13 mouse cellular contexts compared by ENCODE assay signal in the genomic region with DNA sequence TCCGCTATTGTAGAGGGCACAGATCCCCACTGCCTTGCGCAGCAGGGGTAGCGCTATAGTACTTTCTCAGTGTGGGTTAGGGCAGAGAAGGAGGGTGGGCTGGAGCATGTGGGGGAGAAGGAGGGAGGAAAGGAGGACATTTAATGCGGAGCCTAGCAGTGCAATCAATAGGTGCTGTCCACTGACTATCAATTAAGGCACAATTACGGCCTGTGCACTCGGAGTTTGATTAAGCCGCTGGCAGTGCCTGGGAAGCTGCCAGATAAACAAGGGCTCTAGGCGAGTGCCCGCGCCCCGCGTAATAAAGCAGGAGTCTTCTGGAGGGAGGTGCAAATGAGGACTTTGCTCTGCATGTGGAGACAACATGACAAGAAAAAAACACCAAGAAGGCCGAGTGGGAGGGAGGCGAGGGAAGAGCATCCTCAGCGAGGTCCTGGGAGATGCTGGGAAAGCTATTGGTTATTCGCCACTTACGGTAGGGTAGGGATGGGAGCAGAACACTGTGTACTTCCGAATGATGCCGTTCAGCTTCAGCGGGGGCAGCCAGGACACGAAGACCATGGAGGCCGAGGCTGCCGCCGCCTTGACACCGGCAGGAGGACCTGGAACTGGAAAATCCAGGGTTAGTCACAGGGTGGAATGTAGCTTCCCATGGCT.
DNase-seq lines count a peak whose midpoint lies in the region; ATAC-seq and TF ChIP-seq lines count a peak whose summit lies in the region.
"Had no signal": no experiment of that assay in that cellular context is flagged by ENCODE, and none has a peak within 500 bp of the region (broad histone marks: within the 10 kb centered on the region; RNA-seq: fewer than 3 reads in every experiment).

No protein-coding gene starts in this region.

- no peak overlapping the region for H3K27ac ChIP-seq in hindbrain, embryonic 11.5 days (ENCODE audit: low read depth, low read length)
- no peak overlapping the region for H3K27ac ChIP-seq in hindbrain, embryonic 10.5 days
- 0 out of 2 replicates have a peak overlapping the region, but pooled peaks have one; percentile 58 for H3K27ac ChIP-seq in hindbrain, embryonic 13.5 days
- peak overlapping the region; percentile 61 for H3K27ac ChIP-seq in neural tube, embryonic 13.5 days (replicated peaks)
- H3K27ac ChIP-seq: embryonic facial prominence, embryonic 15.5 days; lung, embryonic 15.5 days had no signal

- no peaks in the 10 kb centered on the region for H3K27me3 ChIP-seq in hindbrain, embryonic 11.5 days (ENCODE audit: control insufficient read depth, insufficient read depth, low read length)
- no peaks in the 10 kb centered on the region for H3K27me3 ChIP-seq in hindbrain, embryonic 10.5 days (ENCODE audit: insufficient read depth, poor library complexity, severe bottlenecking)
- no peaks in the 10 kb centered on the region for H3K27me3 ChIP-seq in hindbrain, embryonic 13.5 days
- 0 out of 2 replicates have a peak, but pooled peaks cover 4% of the 10 kb centered on the region for H3K27me3 ChIP-seq in neural tube, embryonic 13.5 days
- H3K27me3 ChIP-seq: lung, embryonic 15.5 days had no signal

- 63% methylated on average over 25 of the region's 25 CpGs for WGBS in hindbrain, embryonic 11.5 days
- WGBS in hindbrain, embryonic 10.5 days = 77% methylated on average over 25 of the region's 25 CpGs
- 51% methylated on average over 25 of the region's 25 CpGs for WGBS in hindbrain, embryonic 13.5 days
- 34% methylated on average over 25 of the region's 25 CpGs for WGBS in neural tube, embryonic 13.5 days

- peak; percentile 69 for ATAC-seq in hindbrain, embryonic 11.5 days (ENCODE audit: low FRiP score)
- ATAC-seq in hindbrain, embryonic 13.5 days (ENCODE audit: low FRiP score) = peak; percentile 65
- ATAC-seq in neural tube, embryonic 13.5 days (ENCODE audit: low read depth) = peak; percentile 88

- H3K4me3 ChIP-seq in hindbrain, embryonic 11.5 days (ENCODE audit: low read depth, low read length) = no peak overlapping the region
- no peak overlapping the region for H3K4me3 ChIP-seq in hindbrain, embryonic 10.5 days
- H3K4me3 ChIP-seq in hindbrain, embryonic 13.5 days = no peak overlapping the region
- no peak overlapping the region for H3K4me3 ChIP-seq in neural tube, embryonic 13.5 days
- H3K4me3 ChIP-seq: embryonic facial prominence, embryonic 15.5 days; lung, embryonic 15.5 days had no signal

- no peak for TF ChIP-seq POLR2A in brain, embryonic 14.5 days (IDR thresholded peaks at IDR 0.05; ENCODE audit: borderline replicate concordance, extremely low read depth, insufficient read depth, insufficient read length, poor library complexity, severe bottlenecking)

- no peak overlapping the region for H3K9ac ChIP-seq in hindbrain, embryonic 11.5 days (ENCODE audit: low read depth, low read length)
- no peak overlapping the region for H3K9ac ChIP-seq in hindbrain, embryonic 13.5 days
- 0 out of 2 replicates have a peak overlapping the region, but pooled peaks have one; percentile 38 for H3K9ac ChIP-seq in neural tube, embryonic 13.5 days
- H3K9ac ChIP-seq: embryonic facial prominence, embryonic 15.5 days; lung, embryonic 15.5 days had no signal

- peak; percentile 13 for DNase-seq in hindbrain, embryonic 11.5 days (ENCODE audit: low spot score)
- DNase-seq in hindbrain, embryonic 10.5 days (ENCODE audit: low spot score) = no peak
- peak; percentile 92 for DNase-seq in brain, embryonic 14.5 days (ENCODE audit: low read depth)
- no peak for DNase-seq in ovary, adult 18-20 months (ENCODE audit: low spot score)
- no peak for DNase-seq in lung, postnatal 14 days
- DNase-seq in thymus, postnatal 10 days (ENCODE audit: low spot score in 2 of 2) = no peak
- DNase-seq: cerebellum, adult 9-10 months; gastrocnemius, postnatal 36 days; heart, postnatal 14 days had no signal

- TF ChIP-seq CTCF in brain, embryonic 14.5 days (IDR thresholded peaks at IDR 0.05; ENCODE audit: borderline replicate concordance, extremely low read depth, insufficient read depth, insufficient read length) = no peak

- no peaks in the 10 kb centered on the region for H3K4me1 ChIP-seq in hindbrain, embryonic 11.5 days (replicated peaks; ENCODE audit: control insufficient read depth, insufficient read depth, low read length)
- peaks cover 4% of the 10 kb centered on the region for H3K4me1 ChIP-seq in hindbrain, embryonic 10.5 days (replicated peaks)
- peaks cover 11% of the 10 kb centered on the region for H3K4me1 ChIP-seq in hindbrain, embryonic 13.5 days (replicated peaks)
- peaks cover 10% of the 10 kb centered on the region for H3K4me1 ChIP-seq in neural tube, embryonic 13.5 days (replicated peaks)
- H3K4me1 ChIP-seq: embryonic facial prominence, embryonic 15.5 days; lung, embryonic 15.5 days had no signal

- no peak overlapping the region for H3K4me2 ChIP-seq in hindbrain, embryonic 11.5 days (replicated peaks; ENCODE audit: low read depth, low read length)
- H3K4me2 ChIP-seq in hindbrain, embryonic 13.5 days = peak overlapping the region; percentile 36
- H3K4me2 ChIP-seq in neural tube, embryonic 13.5 days = peak overlapping the region; percentile 38
- H3K4me2 ChIP-seq: embryonic facial prominence, embryonic 15.5 days; lung, embryonic 15.5 days had no signal

- H3K9me3 ChIP-seq in hindbrain, embryonic 11.5 days (ENCODE audit: control insufficient read depth, low read length) = no peaks in the 10 kb centered on the region
- no peaks in the 10 kb centered on the region for H3K9me3 ChIP-seq in hindbrain, embryonic 10.5 days
- no peaks in the 10 kb centered on the region for H3K9me3 ChIP-seq in hindbrain, embryonic 13.5 days
- no peaks in the 10 kb centered on the region for H3K9me3 ChIP-seq in neural tube, embryonic 13.5 days
- H3K9me3 ChIP-seq: embryonic facial prominence, embryonic 15.5 days; lung, embryonic 15.5 days had no signal

- no peaks in the 10 kb centered on the region for H3K36me3 ChIP-seq in hindbrain, embryonic 11.5 days (ENCODE audit: control insufficient read depth, insufficient read depth, low read length)
- H3K36me3 ChIP-seq in hindbrain, embryonic 10.5 days = no peaks in the 10 kb centered on the region
- H3K36me3 ChIP-seq in hindbrain, embryonic 13.5 days = peaks cover 10% of the 10 kb centered on the region
- H3K36me3 ChIP-seq in neural tube, embryonic 13.5 days = 0 out of 2 replicates have a peak, but pooled peaks cover 3% of the 10 kb centered on the region
- H3K36me3 ChIP-seq: embryonic facial prominence, embryonic 15.5 days; lung, embryonic 15.5 days had no signal

Comparison
In these comparisons a context has a peak if more than half of its experiments do, and no peak if none do; other contexts are left out.
1. DNase-seq: peak in hindbrain, embryonic 11.5 days (single experiment) and brain, embryonic 14.5 days (single experiment); none in hindbrain, embryonic 10.5 days (single experiment), ovary, adult 18-20 months (single experiment), lung, postnatal 14 days (single experiment) and thymus, postnatal 10 days (0 of 2).
2. H3K27ac ChIP-seq: peak in hindbrain, embryonic 13.5 days (single experiment) and neural tube, embryonic 13.5 days (single experiment); none in hindbrain, embryonic 11.5 days (single experiment) and hindbrain, embryonic 10.5 days (single experiment).
3. Peak in every context shown above with its lines, with median percentiles within 50 percentile points of each other: ATAC-seq.